Mouse (Mus musculus) mouse embryonic stem cell (cell line): ENCODE results near the gene Tmprss3.

Source experiments
- in situ Hi-C, 2 experiments: fragments of 300-500 bp; cut with MboI; formaldehyde crosslinking; loops; 1 replicate in 1 of 2; 3 replicates in 1 of 2; pipeline ENCODE4 v1.14.3; 2019 to 2020; ENCODE audit warnings: low sequenced_read_pairs in 2 of 2, low pct_unique_long_range_greater_than_20kb in 1 of 2, mixed read lengths in 1 of 2; ENCODE audit not compliant: unreplicated experiment in 1 of 2

The Tmprss3 gene

DNA sequence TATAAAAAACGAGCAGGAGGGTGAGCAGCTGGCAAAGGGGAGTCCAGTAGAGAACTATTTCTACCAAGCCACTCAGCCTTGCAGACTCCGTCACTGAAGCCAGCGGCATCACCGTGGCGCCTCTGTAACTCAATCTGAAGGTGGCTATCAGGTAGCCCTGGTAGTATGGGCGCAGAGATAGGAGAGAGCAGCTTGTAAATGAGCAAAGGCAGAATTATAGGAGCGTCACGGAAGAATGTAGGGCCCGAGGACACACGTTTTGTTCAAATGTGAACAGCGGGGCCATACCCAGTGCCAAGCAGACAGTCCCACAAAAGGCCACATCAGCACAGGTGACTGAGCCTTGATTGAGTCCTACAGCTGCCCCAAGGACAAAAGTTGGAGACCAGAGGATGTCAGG lies at the start of gene Tmprss3:
Gene Tmprss3, minus strand, starts transcription at position 101 of the 400 bp plus-strand sequence.
- in situ Hi-C loops, result no loop called here

DNA sequence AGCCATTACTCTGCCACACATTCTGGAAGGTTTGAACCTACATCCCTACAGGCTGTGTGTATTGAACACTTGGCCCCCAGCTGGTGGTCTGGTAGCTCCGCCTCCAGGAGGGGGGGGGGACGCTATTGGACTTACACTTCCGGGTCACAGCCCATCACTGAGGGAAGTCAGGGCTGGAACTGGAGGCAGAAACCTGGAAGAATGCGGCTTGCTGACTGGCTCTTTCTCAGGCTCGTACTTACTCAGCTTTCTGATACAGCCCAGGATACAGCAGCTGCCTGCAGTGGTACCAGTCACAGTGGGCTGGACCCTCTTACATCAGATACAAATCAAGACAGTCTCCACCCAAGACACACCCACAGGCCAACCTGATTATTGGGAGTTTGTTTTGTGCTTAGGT lies 48.4 kb upstream of the Tmprss3 start:
- in situ Hi-C loops, result no loop called here

DNA sequence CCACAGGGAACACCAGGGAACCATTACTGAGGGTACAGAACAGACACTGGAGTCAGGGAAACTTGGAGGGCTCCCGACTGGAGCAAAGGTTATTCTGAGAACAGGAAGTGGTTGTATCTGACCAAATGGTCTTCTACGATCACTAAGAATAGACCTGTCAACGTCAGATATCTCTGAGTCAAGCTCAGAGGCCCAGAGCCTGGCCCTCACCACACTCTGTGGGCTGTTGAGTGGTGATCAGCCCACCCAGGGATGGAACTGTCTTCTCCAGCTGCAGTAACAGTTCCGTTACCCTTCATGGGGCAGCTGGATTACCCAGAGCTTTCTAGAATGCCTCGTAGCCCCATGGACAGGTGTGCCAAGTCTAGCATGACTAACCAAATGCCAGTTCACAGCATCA lies 46.5 kb upstream of the Tmprss3 start:
- in situ Hi-C loops, result no loop called here

DNA sequence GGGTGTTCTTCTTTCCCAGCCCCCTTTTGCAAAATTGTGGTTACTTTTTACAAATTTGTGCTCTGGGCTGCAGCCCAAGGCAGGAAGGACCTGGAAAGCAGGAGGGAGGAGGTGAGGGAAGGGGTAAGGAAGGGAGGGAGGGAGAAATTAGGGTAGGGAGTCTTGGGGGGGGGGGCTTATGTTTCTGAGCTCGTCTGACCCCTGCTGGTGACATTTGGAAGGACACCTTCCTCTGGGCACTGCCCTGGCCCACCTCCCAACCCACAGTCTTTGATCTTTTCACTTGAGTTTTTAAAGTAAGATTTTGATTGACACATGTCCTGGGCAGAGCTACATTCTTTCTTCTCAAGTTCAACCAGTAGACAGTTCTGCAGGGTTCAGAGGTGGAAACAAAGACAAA lies 44.0 kb upstream of the Tmprss3 start:
- in situ Hi-C loops, result no loop called here

DNA sequence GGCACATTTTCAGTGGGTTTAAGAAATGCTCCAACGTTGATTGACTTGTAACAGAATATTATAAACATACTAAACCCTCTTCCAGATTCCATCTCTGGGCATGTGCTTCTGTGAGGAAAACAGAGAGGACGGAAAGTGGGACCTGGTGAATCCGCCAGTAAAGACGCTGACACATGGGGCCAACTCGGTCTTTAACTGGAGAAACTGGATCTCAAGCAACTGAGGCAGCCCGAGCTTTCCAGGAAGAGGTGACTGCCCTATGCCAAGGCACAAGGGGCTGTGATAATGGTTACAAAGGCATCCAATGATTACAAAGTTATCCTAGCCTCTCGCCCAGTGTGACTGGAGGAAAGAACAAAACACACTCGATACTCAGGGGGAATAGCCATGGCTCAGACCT lies 42.4 kb upstream of the Tmprss3 start:
- in situ Hi-C loops, result no loop called here

DNA sequence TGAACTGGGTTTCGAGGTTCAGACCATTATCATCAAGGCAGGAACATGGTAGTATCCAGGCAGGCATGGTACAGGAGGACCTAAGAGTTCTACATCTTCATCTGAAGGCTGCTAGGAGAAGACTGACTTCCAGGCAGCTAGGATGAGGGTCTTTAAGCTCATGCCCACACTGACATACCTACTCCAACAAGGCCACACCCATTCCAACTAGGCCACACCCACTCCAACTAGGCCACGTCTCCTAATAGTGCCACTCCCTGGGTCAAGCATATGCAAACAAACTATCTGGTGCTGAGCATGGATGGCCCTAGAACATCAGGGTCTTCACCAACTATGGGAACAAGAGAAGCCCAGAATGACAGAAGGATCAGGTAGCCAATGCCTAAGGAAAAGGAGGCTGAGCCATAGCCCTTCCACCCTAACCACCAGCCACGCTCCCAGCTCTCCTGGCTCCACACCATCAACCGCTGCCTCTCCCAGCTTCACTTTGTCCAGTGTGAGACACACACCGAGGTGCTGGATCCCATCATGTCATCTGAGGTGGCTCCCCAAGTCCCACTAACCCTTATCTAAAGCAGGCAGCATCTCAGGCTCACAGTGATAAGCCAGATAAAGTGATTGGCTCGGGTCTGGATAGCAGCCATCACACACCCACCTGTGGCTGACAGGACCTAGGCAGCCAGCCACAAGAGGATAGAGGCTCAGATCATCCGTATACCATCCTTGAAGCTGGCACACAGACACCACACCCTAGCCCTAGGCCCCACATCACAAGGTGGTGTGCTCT lies 39.6 kb upstream of the Tmprss3 start:
- in situ Hi-C loops, result no loop called here

DNA sequence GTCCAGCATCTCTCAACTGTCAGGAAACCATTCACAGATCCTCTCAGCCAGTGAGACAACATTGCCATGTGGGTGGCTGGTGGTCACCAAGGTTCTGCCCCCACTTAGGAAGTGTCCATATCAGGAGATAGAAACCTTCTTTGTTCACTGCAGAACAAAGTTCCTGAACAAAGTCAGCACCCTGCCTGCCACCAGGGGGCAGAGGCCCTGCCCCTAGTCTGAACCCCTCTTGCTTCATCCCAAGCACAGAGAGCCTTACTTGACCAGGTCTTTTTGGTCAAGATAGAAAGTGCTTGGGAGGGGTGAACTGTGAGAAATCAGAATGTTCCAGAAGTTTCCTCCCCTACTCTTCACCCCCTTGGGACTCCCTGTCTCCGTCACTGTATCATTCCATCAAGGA lies 37.1 kb upstream of the Tmprss3 start:
- in situ Hi-C loops, result no loop called here

DNA sequence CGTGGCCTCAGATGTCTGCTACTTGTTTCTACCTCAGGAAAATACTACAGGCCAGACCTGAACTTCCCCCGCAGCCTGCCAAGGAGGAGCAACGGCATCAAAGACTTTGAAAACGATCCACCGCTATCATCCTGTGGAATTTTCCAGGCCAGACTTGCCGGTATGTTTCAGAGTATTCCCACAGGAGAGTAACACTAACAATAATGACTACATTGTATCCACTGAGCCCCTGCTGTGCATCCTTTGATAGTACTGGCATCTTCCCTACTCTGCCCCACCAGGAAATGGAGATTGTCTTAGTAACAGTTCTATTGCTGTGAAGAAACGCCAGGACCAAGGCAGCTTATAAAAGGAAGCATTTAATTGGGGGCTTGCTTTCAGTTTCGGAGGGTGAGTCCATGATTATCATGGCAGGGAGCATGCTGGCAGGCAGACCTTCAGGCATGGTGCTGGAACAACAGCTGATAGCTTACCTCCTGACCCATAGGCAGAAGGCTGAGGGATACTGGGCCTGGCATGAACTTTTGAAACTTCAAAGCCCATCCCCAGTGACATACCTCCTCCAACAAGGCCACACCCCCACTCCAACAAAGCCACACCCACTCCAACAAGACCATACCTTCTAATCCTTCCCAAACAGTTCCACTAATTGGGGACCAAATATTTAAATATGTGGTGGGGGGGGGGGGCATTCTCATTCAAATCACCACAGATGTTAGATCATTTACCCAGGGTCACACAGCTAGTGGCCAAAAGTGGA lies 33.7 kb upstream of the Tmprss3 start:
- in situ Hi-C loops, result no loop called here

DNA sequence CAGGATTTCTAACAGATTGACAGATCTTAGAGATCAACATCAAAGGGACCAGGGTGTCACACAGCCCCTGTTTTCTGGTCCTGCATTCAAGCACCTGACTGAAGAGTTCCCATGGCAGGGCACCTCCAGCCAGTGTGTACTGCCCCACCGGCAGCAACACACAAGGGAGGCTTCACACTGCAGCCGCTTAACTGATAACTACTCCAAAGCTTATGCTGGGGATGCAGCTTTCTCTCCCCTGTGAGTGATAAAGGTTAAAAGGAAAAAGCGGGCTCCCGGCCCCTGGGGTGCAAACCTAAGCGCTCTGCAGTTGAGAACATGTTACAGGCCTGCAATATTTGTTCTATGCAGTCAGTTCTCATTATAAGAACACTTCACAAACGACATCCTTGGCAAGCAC lies 33.0 kb upstream of the Tmprss3 start:
- in situ Hi-C loops, result no loop called here

DNA sequence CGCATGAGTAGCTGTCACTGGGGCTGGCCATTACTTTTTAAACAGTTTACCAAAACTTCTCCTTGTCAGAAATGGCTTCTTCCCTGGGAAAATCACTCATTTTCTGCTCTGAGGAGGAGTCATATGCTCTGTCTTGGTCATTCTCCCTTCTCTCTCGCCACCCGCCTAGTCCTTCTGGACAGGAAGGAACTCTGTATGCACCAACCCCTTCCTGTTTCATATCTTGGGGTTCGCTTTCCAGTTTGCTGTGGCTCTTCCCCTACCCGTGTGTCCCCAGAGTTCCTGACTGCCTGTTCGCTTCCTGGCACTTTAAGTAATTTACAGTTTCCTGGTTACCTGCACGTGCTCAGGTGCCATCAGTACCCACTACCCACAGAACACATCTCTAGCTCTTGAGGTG lies 28.2 kb upstream of the Tmprss3 start:
- in situ Hi-C loops, result no loop called here

DNA sequence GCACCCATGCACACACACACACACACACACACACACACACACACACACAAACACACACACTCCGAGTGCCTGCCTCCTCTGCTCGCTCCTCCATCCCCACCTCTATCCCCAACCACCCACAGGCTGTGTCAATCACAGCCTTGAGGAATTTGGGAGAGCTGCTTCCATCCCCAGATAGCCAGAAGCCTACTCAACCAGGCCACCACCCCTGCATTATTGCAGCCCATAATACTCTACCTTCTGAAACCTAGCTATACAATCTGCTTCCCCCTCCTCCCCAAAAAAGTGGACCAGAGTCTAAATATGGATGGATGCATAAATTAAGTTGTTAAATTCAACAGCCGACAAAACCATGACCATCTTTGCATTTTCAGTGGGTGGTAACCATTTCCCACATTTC lies 27.6 kb upstream of the Tmprss3 start:
- in situ Hi-C loops, result no loop called here

DNA sequence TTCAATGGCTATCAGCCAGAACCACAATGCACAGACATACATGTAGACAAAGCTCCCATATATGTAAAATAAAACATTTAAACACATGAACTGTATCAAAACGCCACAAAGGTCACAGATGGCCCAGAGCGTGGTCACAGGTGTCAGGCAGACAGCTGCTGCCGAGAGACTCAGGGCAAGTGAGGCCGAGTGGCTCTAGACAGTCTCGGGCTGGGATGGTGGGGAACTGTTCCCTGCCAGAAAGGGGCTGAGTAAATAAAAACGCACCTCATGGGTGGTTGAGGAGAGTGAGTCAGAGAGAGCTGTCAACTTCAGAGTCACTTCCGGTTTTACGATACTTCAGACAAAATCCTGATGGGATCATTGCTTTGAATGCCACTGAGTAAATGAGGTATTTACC lies 25.8 kb upstream of the Tmprss3 start:
- in situ Hi-C loops, result no loop called here

DNA sequence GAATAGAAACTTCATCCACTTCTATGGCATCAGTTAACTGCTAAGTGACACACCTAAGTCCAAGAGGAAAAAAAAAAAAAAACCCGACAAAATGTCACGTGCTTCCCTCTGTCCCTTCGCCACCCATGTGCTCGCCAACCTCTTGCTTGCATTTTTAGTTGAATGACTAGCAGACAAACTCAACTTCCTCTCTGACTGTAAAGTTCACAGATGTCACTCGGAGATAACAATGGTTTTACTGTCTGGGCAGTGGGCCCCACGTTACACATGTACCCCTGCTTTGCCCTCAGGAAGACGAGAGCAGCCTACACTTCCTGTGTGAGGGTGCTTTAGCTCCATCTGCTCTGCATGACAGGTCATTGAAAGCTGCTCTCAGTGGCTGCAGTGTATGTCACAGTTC lies 25.1 kb upstream of the Tmprss3 start:
- in situ Hi-C loops, result no loop called here

DNA sequence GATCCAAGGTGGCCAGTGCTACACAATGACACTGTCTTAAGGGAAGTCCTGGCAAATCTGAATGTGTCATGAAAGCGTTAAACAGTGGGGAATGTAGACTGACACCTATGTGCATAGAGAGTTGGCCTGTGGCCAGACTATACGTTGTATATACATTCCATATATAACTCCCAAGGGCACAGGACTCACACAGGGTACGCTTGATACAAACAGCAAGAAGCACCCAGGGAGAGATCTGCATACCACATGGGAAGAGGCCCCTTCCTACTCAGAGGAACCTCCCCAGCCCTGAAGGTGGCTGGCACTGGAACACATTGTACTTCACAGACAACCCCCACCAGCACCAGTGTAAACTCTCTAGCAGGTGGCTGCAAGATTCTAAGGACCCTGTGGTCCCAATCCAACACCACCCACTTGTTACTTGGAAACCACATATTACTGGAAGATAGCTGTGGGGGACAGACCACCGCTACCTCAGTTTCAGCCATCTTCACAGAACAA lies 24.1 kb upstream of the Tmprss3 start:
- in situ Hi-C loops, result no loop called here

DNA sequence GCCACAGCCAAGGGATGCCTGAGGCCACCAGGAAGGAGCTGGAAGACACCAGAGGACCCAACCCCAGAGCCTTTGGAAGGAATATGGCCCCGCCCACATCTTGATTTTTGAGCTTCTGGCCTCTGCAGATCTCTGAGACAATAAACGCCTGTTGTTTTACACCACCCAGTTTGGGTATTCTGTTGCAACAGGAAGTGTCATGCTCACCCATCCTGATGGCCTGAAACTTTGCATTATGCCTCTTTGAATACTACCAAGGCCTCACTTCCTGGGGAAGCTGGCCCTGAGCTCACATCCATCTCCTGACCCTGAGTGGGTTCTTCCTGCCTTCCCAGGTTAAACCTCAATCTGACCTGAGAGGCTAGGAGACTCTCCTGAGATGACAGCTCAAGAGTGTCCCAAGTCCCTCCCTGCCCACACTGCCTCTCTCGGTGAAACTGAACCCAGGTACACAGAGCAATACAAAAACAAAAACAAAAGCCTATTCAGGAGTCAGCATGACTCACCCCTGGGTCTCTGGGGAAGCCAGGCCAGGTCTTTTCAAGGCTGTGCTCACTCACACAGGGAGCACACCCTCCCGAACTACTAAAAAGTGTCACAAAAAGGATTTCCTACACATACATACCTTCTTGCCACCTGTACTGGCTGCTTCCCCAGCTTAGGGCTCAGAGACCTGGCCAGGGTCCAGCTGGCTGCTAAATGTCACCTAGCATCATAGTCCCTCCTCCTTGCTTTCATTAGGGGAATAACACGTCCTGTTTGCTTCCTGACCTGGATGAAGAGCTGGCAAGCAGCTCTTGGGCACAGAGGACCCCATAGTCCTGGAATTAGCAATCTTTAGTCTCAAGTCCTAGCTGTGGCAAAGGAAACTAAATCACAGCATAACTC lies 17.5 kb upstream of the Tmprss3 start:
- in situ Hi-C loops, result no loop called here

DNA sequence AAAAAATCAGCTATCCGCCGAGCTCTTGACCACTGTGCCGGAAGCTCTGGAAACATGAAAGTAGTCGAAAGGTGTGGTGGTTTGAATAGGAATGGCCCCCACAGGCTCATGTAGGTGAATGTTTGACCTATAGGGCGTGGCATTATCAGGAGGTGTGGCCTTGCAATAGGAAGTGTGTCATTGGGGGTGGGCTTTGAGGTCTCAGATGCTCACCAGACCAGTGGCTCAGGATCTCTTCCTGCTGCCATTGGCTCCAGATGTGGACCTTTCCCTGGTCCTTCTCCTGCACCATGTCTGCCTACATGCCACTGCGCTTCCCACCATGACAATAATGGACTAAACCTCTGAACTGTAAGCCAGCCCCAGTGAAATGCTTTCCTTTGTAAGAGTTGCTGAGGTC lies 13.1 kb upstream of the Tmprss3 start:
- in situ Hi-C loops, result no loop called here

DNA sequence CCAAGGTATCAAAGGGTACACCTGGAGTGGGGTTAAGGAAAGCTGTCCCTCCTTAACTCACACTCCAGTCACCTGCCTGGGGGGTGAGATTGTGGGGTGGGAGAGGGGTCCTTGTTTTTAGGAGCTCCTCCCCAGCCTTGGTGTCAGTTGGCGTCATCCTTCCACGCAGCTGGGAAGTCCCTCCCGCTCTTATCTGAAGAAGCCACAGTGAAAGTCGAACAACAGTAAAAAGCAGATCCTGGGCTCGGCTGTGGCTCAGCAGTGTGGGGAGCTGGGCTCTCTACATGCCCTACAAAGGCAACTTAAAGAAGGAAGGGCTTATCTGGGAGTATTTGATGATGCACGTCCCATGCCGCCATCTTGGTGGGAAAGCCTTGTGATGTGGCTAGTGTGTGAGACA lies 11.5 kb upstream of the Tmprss3 start:
- in situ Hi-C loops, result no loop called here

DNA sequence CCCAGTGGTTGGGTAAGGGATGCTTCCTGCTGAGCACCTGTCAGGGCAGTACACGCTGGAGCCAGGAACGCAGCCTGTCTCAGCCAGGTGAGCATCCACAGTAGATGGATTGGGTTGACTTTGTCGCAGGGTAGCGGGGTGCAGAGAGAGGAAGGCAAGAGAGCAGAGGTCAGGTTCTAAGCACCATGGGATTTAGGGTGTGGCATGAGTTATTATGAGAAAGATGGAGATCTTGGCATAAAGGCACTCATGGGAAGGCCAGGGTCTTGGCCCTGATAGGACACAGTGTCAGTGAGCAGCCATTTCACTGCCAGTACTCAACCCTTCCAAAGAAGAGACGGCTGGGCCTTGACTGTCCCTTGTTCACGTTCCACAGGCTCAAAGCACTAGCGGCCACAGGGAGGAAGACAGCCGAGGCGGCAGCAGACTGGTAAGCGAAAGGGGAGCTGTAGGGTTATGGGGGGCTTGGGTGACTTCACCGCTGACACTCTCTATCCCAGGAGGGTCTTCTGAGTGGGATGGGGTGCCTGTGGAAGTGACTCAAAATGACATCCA lies 10.7 kb upstream of the Tmprss3 start:
- in situ Hi-C loops, result no loop called here

DNA sequence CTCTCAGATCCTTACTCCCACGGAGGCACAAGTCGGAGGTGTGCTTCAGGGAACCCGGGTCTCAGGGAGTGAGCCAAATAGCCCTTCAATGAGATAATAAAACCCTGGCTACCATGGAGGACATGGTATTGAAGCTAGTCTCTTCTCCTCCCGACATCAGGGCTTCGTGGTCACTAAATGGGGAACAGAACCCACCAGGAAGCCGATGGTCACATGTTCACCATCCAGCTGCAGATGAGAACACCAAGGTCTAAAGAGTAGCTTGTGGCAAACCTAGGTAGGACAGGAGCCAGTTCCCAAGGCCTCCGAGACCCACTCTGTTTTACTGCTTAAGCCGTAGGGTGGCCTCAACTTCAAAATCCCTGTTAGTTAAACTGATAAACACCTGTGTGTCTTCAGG lies 9.9 kb upstream of the Tmprss3 start:
- in situ Hi-C loops, result no loop called here
